Mouse (Mus musculus) kidney, postnatal 0 days (tissue): Measurements from ENCODE around the gene Ehd1. TPM values are rescaled to one million over a fixed set of nuclear protein-coding genes. Genes with fewer than 3 reads are reported as not detected.

Experiments
- ATAC-seq: fragments of 200-750 bp; cut with Nextera tagmentation; replicated peaks from 2 replicates; pipeline ENCODE4 v1.8.0; 2017; ENCODE audit warnings: low read depth, moderate number of reproducible peaks, moderate TSS enrichment, moderate library complexity; ENCODE audit not compliant: low FRiP score
- DNase-seq: peaks from one replicate; pipeline ENCODE4 v3.0.0-alpha.2; 2016; ENCODE audit warnings: low spot score
- H3K27ac ChIP-seq: fragments of 300-500 bp; sonication (generic); 2 replicates; pipeline ENCODE4 v1.5.1; 2014; ENCODE audit warnings: mild to moderate bottlenecking
- H3K27me3 ChIP-seq: fragments of 300-500 bp; sonication (generic); 2 replicates; pipeline ENCODE4 v1.6.1; 2014; ENCODE audit warnings: low read length, mixed read lengths; ENCODE audit not compliant: insufficient read depth
- H3K36me3 ChIP-seq: fragments of 300-500 bp; sonication (generic); 2 replicates; pipeline ENCODE4 v1.6.1; 2014; ENCODE audit warnings: low read length, mixed read lengths; ENCODE audit not compliant: insufficient read depth
- H3K4me1 ChIP-seq: fragments of 300-500 bp; sonication (generic); replicated peaks from 2 replicates; pipeline ENCODE4 v1.6.1; 2014; ENCODE audit warnings: antibody characterized with exemption, low read length, mixed read lengths; ENCODE audit not compliant: insufficient read depth
- H3K4me2 ChIP-seq: fragments of 300-500 bp; sonication (generic); 2 replicates; pipeline ENCODE4 v1.6.1; 2014; ENCODE audit warnings: mild to moderate bottlenecking, low read length, moderate library complexity, mixed read lengths
- H3K4me3 ChIP-seq: fragments of 300-500 bp; sonication (generic); replicated peaks from 2 replicates; pipeline ENCODE4 v1.5.1; 2014; ENCODE audit warnings: low read depth, low read length
- H3K9ac ChIP-seq: fragments of 300-500 bp; sonication (generic); 2 replicates; pipeline ENCODE4 v1.6.1; 2014; ENCODE audit warnings: low read depth, low read length
- H3K9me3 ChIP-seq: fragments of 300-500 bp; sonication (generic); replicated peaks from 2 replicates; pipeline ENCODE4 v1.6.1; 2016; ENCODE audit warnings: low read length, inconsistent platforms, mixed read lengths
- CTCF ChIP-seq: IDR thresholded peaks from 2 replicates; pipeline ENCODE4 v1.5.1; 2016; ENCODE audit warnings: antibody characterized with exemption, low read depth, mild to moderate bottlenecking, moderate library complexity
- WGBS: fragments of 180-500 bp; shearing (Covaris S2); extraction: QIAGEN DNeasy Blood & Tissue Kit; methylation state at CpG from one replicate; pipeline ENCODE4 v1.1.7; 2014; 5-methylcytosine and 5-hydroxymethylcytosine counted together
- polyA plus RNA-seq: library from polyadenylated mRNA; unstranded; fragments of >200 nt; fragmentation: Nextera tagmentation; extraction: Ambion mirVana; gene quantifications from 2 replicates; pipeline ENCODE4 v1.2.1, GENCODE M21; 2015

The Ehd1 gene
- polyA plus RNA-seq, 1 experiment from 2014 or later: 64.2 TPM

- Histone ChIP-seq H3K9ac (0 out of 2 replicates have a peak overlapping the region, but pooled peaks have one; percentile 35), H3K36me3 (peaks cover 26% of the 10 kb centered on the region), H3K4me1 (peaks cover 32% of the 10 kb centered on the region), H3K4me3 (no peak overlapping the region), H3K27ac (no peak overlapping the region), H3K9me3 (no peaks in the 10 kb centered on the region), H3K27me3 (no peaks in the 10 kb centered on the region), H3K4me2 (no peak overlapping the region)
- WGBS: 64% methylated on average over 7 of the region's 7 CpGs
- ATAC-seq (no peak), DNase-seq (no peak)
- TF ChIP-seq CTCF: no peak
These were observed 4.0 kb downstream of the Ehd1 start for GRCm38 (mm10) chr19:6280554-6280953.

GRCm38 (mm10) chr19:6281122-6282020, 4.8 kb downstream of the Ehd1 start:
- H3K4me3 ChIP-seq: no peak overlapping the region
- no peak overlapping the region for H3K9ac ChIP-seq
- WGBS: 74% methylated on average over 14 of the region's 14 CpGs
- H3K4me2 ChIP-seq: no peak overlapping the region
- no peak overlapping the region for H3K27ac ChIP-seq
- ATAC-seq: no peak
- peaks cover 33% of the 10 kb centered on the region for H3K4me1 ChIP-seq
- H3K36me3 ChIP-seq: peaks cover 30% of the 10 kb centered on the region
- no peak for DNase-seq
- no peak for TF ChIP-seq CTCF
- H3K9me3 ChIP-seq: no peaks in the 10 kb centered on the region
- H3K27me3 ChIP-seq: no peaks in the 10 kb centered on the region

- no peak for TF ChIP-seq CTCF
- Histone ChIP-seq H3K4me1 (peaks cover 31% of the 10 kb centered on the region), H3K27me3 (no peaks in the 10 kb centered on the region), H3K9me3 (no peaks in the 10 kb centered on the region), H3K9ac (no peak overlapping the region), H3K4me2 (no peak overlapping the region), H3K36me3 (peaks cover 30% of the 10 kb centered on the region), H3K4me3 (no peak overlapping the region), H3K27ac (no peak overlapping the region)
- DNase-seq (no peak), ATAC-seq (no peak)
- 72% methylated on average over 5 of the region's 5 CpGs for WGBS
These were observed 6.5 kb downstream of the Ehd1 start for GRCm38 (mm10) chr19:6283001-6283400.

GRCm38 (mm10) chr19:6284502-6284901, 8.0 kb downstream of the Ehd1 start:
- Histone ChIP-seq H3K9me3 (no peaks in the 10 kb centered on the region), H3K27ac (no peak overlapping the region), H3K27me3 (no peaks in the 10 kb centered on the region), H3K4me3 (no peak overlapping the region), H3K4me1 (peaks cover 20% of the 10 kb centered on the region; the same call in 1 of the 2 replicates), H3K4me2 (no peak overlapping the region), H3K9ac (no peak overlapping the region), H3K36me3 (peaks cover 30% of the 10 kb centered on the region)
- no peak for DNase-seq
- TF ChIP-seq CTCF: no peak
- WGBS: 90% methylated on average over 12 of the region's 12 CpGs
- ATAC-seq: no peak

- Histone ChIP-seq H3K4me2 (no peak overlapping the region), H3K4me3 (no peak overlapping the region), H3K27ac (no peak overlapping the region), H3K9ac (no peak overlapping the region), H3K27me3 (no peaks in the 10 kb centered on the region), H3K4me1 (0 out of 2 replicates have a peak, but pooled peaks cover 12% of the 10 kb centered on the region), H3K36me3 (peaks cover 30% of the 10 kb centered on the region), H3K9me3 (no peaks in the 10 kb centered on the region)
- DNase-seq: no peak
- TF ChIP-seq CTCF: no peak
- no peak for ATAC-seq
- WGBS: 63% methylated on average over 8 of the region's 8 CpGs
These were observed 8.7 kb downstream of the Ehd1 start for GRCm38 (mm10) chr19:6285226-6285625.

- DNase-seq: no peak
- Histone ChIP-seq H3K36me3 (peaks cover 29% of the 10 kb centered on the region), H3K4me1 (0 out of 2 replicates have a peak, but pooled peaks cover 8% of the 10 kb centered on the region), H3K9ac (no peak overlapping the region), H3K4me3 (no peak overlapping the region), H3K27ac (peak overlapping the region; percentile 36; the same call in 1 of the 2 replicates), H3K4me2 (no peak overlapping the region), H3K27me3 (no peaks in the 10 kb centered on the region), H3K9me3 (no peaks in the 10 kb centered on the region)
- 64% methylated on average over 7 of the region's 7 CpGs for WGBS
- ATAC-seq: no peak
- TF ChIP-seq CTCF: no peak
These were observed 9.3 kb downstream of the Ehd1 start for GRCm38 (mm10) chr19:6285632-6286433.
